Mouse (Mus musculus): ENCODE data around the gene Zfp619.
"Not testable (repeated sequence)": the region's sequence is repeated elsewhere in the genome, so short reads cannot be mapped to it uniquely, and the experiment has no call there.

Gene Zfp619

DNA sequence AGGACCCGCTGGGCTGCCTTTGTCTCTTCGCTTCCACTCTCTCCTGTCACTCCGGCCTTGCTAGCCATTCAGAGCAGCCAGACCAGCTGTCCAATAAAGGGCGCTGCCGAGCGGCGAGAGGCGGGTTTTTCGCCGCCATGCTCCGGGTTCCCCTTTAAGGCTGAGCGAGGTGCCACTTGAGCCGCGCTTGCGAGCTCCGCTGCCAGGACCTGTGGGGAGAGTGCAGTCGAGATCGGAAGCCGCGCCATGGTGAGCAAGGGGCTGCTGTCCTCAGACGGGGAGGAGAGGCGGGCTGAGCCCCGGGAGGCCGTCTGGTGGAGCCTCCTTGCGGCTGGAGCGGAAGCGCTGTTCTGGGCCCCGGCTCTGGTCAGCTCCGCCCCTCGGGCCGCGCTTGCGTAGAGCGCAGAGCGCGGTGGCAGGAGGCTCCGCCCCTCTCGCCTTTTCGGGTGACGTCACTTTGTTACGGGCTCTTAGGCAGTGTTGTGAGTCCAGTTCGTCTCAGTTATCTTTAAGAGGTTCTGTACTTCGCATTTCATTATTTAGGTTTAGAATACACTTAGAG, at the start of gene Zfp619:
TSS of gene Zfp619 (plus strand) at position 151 of the 562 bp plus-strand sequence.
- in situ Hi-C loops (cut with MboI, MseI), result no loop called here

DNA sequence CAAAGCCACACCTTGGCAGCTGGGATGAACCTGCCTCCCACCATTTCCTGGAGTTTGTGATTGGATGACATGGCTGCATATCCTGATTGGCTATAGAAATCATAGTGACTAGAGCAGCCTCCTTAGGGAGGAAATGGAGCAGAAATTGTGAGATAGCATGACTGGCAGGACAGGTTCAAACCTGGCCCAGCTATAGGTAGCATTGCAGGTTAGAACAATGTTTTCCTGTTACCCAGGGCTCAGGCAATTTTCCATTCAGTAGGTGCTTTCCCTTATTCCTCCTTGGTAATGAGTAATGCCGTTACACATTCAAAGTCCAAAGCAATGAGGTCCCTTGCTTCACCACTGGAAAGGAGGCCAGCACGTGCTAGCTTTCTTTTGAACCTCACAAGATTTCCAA, 38.6 kb upstream of the Zfp619 start:
- in situ Hi-C loops (cut with MboI, MseI), result no loop called here

DNA sequence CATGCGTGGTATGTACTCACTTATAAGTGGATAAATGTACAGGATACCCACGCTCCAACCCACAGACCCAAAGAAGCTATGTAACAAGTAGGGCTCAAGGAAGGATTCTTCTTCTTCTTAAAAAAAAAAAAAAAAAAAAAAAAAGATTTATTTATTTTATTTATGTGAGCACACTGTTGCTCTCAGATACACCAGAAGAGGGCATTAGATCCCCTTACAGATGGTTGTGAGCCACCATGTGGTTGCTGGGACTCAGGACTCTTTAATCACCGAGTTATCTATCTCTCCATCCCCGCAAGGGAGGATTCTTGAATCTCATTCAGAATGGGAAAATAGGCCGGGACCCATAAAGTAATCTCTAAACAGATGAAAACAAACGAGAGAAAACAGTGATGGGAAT, 33.2 kb upstream of the Zfp619 start:
- in situ Hi-C loops (cut with MboI, MseI), result no loop called here

DNA sequence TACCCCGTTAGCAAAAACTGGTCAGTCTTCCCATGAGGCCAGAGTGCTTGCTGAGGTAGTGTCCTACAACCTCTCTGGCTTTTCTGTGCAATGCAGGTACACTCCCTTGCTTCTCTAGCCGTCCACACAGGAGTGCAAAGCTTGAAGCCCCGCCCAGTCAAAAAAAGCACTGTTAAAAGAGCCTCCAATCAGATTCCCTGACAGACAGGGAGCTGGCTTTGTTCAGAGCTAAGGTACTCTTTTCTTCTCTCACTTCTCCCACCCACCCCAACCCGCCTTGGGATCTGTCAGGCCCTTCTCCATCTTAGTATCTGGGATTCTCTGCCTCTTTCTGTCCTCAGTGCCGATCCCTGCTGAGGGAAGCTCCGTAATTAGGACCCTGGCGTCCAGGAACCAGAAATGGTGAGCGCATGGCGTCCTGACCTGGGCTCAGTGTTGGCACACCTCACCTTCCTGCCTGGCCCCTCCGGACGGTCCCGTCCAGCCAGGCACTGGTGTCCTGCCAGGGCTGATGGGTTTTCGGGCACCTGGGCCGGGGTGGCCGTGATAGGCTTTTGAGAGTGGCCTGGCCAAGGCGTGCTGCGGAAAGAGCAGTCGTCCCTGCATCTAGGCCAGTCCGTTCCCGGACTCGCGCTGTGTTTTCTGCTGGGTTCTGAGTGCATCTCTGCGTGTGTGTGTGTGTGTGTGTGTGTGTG, 30.3 kb upstream of the Zfp619 start:
- in situ Hi-C loops (cut with MboI, MseI), result no loop called here

DNA sequence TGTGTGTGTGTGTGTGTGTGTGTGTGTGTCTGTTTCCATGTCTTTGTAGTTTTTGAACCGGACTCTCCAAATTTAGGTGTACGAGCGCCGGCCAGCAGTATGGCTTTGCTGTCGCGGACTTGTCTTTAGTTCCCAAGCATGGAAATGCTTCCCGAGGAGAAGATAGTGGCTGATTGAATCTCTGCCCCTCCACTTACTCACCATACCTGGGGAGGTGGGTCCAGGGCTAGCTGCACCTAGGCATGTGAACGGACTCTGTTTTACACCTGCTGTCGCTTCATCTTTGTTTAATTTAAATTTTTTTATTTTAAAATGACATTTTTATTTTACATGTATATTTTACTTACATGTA, 29.7 kb upstream of the Zfp619 start:
- in situ Hi-C loops (cut with MboI, MseI), result no loop called here

DNA sequence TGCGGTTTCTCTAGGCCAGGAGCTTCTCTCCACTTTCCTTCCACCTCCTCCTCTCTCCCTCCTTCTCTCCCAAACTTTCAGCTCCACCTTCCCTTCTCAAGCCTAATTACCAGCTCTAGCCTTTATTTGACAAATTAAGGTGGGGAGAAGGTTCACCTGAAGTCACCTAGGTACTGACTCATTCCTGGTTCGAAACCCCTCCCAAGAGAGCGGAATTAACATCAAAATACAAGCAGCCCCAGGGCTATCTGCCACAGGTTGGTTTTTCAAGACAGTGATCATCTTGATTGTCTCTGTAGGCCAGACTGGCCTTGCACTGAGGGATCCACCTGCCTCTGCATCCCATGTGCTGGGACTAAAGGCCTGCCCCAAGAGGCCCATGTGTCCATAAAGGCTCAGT, 22.9 kb upstream of the Zfp619 start:
- in situ Hi-C loops (cut with MboI, MseI), result no loop called here

DNA sequence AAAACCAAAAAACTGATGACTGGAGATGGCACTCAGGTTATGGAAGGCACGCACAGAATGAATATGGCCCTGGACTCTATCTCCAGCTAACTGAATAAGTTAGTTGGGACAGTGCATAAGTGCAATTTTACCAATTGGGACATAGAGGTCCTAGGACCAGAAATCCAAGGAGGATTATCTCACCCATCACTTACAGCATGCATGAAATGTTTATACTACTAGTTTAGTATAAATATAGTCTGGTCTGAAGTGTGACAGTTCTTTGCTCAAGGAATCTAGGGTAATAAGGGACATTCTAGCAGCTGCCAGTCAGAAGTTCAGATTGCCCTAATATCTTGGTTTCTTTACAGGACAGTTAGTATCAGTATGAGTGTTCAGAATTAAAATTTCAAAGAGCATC, 13.5 kb upstream of the Zfp619 start:
- in situ Hi-C loops (cut with MboI, MseI), result no loop called here

DNA sequence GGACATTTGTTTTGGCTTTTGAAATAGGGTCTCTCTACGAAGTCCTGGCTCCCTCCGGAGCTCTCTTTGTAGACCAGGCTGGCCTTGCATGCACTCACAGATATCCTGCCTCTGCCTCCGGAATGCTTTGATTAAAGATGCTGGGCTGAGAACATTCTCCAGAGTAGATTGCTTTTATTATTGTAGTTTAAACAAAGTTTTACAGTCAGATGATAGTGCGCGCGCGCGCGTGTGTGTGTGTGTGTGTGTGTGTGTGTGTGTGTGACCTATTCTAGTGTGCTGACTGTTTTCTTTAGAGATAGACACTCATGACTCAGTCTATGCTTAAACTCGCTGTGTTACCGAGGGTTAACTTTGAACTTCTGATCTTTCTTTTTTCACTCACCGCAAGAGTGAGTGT, 796 bp downstream of the Zfp619 start:
- in situ Hi-C loops (cut with MboI, MseI), result no loop called here

DNA sequence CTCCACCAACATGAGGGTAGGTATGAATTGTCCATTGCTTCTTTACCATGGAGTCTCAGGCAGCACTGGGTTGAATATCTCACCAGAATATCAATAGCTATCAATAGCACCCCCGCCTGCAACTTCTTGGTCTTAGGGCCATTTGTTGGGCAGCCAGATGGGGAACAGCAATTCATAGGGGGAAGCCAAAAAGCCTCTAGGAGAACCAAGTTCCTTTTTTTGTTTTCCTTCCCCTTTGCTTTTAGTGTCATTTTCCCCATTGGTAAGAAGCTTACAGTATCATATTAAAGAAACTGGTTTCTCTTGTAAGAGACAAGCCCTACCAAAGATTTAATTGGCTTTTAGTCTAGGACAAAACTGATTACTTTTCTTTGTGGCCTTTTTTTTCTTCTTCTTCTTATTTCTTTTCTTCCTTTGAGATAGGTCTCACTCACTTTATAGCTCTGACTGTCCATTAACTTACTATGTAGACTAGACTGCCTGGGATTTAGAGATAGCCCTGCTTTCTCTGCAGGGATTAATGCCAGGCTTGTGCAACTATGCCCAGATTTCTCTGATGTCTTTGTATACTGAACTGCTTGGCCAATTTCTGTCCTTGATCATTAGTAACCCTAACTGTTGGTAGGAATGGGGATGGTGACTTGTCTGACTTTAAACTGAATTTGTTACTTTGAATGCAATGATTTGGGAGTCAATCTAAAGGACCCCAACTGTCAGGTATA, 6.3 kb downstream of the Zfp619 start:
- in situ Hi-C loops (cut with MboI, MseI), result no loop called here

DNA sequence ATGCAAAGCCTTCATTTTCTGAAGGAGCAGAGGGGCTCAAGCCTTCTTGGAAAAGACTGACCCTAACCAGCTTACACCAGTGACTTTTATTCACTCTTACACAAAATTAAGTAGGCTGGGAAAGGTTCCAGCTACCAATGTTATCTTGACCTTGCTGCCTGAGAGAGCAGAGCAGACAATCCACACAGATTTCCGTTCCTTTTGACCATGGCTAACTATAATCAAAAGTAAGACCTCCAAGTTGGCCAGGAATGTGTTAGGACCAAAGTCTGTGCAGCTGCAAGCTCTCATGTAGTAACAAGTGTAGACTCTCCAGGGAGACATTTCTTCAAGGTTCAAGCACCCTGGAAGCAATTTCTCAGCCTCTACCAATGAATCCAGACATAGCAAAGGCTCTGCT, 25.6 kb downstream of the Zfp619 start:
- in situ Hi-C loops (cut with MboI, MseI), result loop anchor here (25.0 kb wide), 1 partner anchor 1844 kb away; the partner anchor contains the start of gene AI987944

DNA sequence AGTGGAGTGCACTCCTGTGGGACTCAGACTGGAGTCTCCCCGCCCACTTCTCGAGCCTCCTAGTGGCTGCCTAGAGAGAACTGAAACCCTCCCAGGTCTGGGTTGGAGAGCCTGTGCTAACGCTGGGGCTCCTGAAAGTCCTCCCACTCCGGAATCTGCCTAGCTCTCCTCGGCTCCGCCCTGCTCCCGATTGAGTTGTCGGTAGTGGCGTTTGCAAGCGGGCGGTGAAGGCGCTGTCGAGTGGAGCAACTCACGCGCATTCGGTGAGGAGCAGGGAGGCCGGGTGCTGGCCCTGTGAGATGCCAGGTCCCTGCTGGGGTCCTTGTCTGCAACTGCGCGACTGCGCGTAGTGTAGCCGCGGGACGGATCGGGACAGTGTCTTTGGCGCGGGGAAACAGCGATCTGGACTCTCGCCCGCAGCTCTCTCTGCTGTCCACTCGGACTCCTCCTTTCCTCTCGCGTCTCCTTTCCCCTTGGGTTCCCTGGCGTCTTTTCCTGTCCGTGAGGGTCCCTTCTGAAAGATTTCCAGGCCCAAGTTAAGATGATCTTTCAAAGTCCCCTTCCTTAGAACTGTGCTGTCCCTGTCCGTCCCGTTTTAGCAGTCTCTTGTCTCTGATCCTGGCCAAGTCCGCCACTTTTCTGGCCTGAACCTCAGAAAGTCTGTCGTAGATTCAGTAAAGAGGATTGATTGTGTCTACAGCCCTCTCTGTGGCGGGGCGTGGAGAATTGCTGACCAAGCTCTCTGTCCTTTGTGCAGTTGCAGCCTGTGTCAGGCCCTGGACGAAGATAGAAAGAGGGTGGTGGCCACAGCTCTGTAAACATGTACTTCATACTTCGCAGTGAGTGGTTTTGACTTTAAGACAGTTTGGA, 26.9 kb downstream of the Zfp619 start:
- in situ Hi-C loops (cut with MboI, MseI), result loop anchor here (25.0 kb wide), 1 partner anchor 1843 kb away; the partner anchor contains the start of gene AI987944

DNA sequence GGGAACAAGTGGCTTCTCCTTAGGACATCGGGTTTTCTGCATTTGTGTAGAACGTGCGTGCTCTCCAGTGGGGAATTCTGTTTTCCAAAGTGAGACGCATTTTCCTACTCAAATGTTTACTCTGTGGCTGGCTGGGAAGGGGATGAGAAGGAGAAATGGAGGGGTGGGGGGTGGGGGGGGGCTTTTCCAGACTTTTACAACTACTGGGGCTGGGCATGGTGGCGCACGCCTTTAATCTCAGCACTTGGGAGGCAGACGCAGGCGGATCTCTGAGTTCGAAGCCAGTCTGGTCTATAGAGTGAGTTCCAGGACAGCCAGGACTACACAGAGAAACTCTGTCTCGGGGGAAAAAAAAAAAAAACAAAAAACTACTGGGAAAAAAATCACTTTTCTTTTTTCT, 27.6 kb downstream of the Zfp619 start:
- in situ Hi-C loops (cut with MboI, MseI), result loop anchor here (25.0 kb wide), 1 partner anchor 1842 kb away; the partner anchor contains the start of gene AI987944

DNA sequence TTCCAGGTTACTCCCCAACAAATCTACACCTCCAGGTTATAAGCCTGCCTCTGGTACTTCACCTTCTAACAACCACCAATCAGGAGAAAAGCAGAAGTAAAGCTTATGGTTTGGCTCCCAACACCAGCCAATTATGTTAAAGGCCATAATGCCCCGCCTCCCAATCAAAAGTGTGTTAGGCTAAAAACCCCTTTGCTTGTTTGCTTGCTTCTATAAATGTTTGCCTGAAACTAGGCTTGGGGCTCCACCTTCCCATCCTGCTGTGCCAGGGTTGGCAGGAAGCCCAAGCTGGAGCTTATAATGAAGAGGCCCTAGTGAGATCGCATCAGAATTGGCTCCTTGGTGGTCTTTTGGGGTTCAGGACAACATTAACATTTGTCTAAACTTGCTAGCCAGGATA, 31.8 kb downstream of the Zfp619 start:
- in situ Hi-C loops (cut with MboI, MseI), result loop anchor here (25.0 kb wide), 1 partner anchor 1838 kb away; the partner anchor contains the start of gene AI987944

DNA sequence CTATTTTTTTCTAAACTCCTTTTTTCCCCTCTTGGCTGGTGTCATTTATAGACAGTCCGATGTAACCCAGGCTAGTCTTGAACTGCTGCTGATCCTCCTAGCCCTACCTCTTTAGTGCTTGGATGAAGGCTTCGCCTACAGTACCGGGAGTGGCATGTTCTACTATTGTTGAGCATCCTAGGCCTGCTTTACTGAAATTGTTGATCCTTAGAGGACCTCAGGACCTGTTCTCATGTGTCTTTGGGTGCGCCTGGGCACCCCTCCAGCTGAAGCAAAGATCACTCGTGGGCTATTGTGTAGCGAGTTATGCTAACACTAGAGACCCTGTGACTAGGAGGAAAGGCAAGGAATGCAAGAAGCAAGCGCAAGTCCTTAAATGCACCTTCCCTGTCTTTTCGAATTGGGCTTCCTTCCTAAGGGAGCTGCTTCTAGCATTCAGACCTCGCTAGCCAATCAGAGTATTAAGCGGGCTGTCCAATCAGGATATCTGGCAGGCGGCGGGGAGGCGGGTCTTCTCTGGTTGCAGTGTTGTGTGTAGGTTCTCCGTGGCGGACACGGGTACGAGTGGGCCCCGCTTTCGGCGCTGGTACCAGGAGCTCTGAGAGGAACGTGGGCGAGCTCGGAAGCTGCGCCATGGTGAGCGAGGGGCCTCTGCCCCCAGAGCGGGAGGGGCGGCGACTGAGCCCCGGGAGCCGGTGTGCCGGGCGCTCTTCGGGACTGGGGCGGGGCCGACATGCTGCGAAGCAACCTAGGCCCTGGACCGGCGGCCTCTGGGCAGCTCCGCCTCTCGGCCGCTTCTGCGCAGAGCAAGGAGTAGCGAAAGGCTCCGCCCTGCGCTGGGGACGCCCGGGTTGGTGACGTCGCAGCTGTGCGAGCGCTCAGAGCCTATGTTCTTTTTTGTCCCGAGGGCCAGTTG, 34.7 kb downstream of the Zfp619 start:
- in situ Hi-C loops (cut with MboI, MseI), result no loop called here

DNA sequence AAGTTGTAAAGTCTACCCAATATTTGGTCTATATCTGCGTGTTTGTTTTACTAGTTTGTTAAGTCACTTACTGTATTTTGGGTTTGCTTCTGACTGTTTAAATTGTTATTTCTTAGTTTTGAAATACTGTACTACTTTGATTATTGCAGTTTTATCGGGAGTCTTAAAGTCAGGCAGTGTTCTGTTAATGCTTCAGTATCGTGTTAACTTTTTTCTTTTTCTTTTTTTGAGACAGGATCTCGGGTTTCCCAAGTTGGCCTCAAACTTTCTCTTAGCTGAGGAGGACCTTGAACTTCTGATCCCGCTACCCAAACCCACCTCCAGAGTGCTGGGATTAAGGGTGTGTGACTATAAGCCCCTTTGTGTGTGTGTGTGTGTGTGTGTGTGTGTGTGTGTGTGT, 35.4 kb downstream of the Zfp619 start:
- in situ Hi-C loops (cut with MboI, MseI), result no loop called here

DNA sequence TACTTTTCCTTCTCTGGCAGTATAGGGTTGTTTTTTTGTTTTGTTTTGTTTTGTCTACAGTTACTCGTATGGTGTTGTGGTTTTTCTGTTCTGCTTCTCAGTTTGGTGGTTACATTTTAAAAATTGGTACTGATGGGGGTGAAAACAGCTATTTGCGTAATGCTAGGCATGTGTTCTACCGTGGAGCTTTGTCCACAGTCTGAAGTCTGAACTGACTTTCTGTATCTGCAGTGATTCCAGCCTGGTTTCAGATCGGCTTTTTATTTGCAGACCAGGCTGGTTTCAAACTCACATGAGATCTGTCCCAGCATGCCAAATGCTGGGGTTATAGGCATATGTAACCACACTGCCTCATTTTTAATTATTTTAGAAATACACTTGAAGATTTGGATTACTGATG, 36.3 kb downstream of the Zfp619 start:
- in situ Hi-C loops (cut with MboI, MseI), result no loop called here

DNA sequence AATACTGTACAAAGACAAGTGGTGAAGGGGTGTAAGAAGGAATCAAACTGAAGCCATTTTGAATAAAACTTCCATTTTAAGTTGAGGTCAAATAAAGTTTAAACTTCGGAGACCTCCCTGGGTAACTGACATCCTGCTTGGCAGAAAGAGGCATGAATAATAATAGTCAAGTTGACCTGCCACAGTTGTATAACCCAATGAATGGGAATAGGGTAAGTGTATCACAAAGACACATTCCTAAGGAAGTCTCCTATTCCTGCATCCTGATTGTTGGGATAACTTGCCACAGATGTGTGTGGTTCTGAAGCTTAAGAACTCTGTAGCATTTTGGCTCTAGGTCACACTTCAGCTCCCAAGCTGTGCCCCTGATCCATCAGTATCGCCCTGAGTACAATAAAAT, 62.5 kb downstream of the Zfp619 start:
- in situ Hi-C loops (cut with MboI, MseI), result no loop called here

DNA sequence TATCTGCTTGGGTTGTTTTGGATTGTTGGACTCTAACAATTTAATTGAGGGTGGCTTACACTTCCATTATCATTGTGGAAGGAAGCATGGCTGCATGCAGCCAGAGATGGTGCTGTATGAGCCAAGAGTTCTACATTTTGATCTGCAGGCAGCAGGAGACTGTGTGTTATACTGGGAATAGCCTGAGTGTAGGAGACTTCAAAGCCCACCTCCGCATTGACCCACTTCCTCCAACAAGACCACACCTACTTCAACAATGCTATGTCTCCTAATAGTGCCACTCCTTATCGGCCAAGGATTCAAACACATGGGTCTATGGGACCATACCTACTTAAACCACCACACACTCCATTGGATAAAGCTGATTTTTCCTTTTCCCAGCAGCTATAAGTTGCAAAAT, 63.0 kb downstream of the Zfp619 start:
- in situ Hi-C loops (cut with MboI, MseI), result no loop called here

DNA sequence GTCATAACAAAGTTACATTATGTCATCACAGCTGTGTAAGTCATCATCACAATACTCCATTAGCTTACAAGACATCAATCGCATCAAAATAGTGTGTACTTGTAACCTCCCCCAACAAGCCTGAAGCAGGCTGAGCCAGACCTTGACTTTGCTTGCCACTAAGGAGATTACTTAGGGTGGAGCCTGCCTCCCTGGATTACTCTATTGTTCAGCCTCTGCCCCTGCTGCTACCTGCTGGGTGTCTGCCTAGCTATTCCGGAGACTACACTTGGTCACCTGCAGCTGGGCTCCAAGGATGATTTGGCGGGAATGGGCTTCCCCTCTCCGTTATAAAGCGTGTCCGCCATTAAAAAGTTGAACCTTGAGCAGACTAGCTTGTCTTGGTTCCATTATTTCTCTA, 69.3 kb downstream of the Zfp619 start:
- in situ Hi-C loops (cut with MboI, MseI), result not testable (repeated sequence)

DNA sequence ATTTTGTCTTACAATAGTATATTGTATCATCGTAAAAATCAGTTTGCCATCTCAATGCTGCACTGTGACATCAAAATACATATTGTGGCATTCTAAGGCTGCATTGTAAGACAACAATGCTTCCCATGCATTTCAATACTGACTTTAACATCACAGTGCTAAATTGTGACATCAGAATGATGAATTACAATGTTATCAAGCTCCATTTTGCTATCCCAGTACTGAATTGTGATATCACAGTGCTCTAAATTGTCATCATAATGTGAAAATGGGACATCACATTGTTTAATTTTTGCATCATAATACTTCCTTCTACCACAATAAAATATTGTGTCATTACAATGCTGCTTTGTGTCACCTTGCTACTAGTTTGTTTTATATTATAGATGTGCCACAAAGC, 70.5 kb downstream of the Zfp619 start:
- in situ Hi-C loops (cut with MboI, MseI), result no loop called here

Data from T-helper 2 cell (primary cell).